Mouse (Mus musculus) gastrocnemius, postnatal 10 days (tissue): ENCODE measurements around the gene Rabl3. TPM values are rescaled to one million over a fixed set of nuclear protein-coding genes. Genes with fewer than 3 reads are reported as not detected.

Experiments
- DNase-seq: peaks from one replicate; pipeline ENCODE4 v3.0.0; 2021; ENCODE audit warnings: mixed read lengths
- long read RNA-seq, 2 experiments: library from polyadenylated mRNA; stranded (forward); transcript quantifications; one replicate each; pipeline ENCODE4 v2.0.0; 2021
- total RNA-seq, 2 experiments: library from RNA; stranded (reverse); gene quantifications; 2 replicates each; pipeline ENCODE4 v1.2.3; 2021

The Rabl3 gene
- total RNA-seq, result 10 to 100 TPM in 1 of 2 experiments, 1 to 10 TPM in 1; 7.4 to 10.0 TPM
- long read RNA-seq, experiment 1, partial matches to known transcripts, result 0 of 5 reads
- long read RNA-seq, experiment 1, other reads (novel, unspliced or antisense), result 0 of 5 reads
- long read RNA-seq, experiment 2, transcript Rabl3-201 (8 exons, 2,031 nt), result major isoform, 5 of 7 reads
- long read RNA-seq, experiment 2, partial matches to known transcripts, result 0 of 7 reads
- long read RNA-seq, experiment 2, other reads (novel, unspliced or antisense), result 2 of 7 reads

GRCm38 (mm10) chr16:37539611-37540580 is at the start of gene Rabl3, which contains the start of gene Gtf2e1:
Gene Rabl3, plus strand, starts transcription at chr16:37539885.
Gene Gtf2e1, minus strand, starts transcription at chr16:37539789.
- peak; percentile 92 for DNase-seq

- DNase-seq, result no peak
These were observed 44.7 kb upstream of the Rabl3 start for GRCm38 (mm10) chr16:37495017-37495416.

- no peak for DNase-seq
These were observed 41.1 kb upstream of the Rabl3 start for GRCm38 (mm10) chr16:37498581-37498980.

GRCm38 (mm10) chr16:37504517-37504916 is 35.2 kb upstream of the Rabl3 start:
- no peak for DNase-seq

- DNase-seq, result no peak
These were observed 32.9 kb upstream of the Rabl3 start for GRCm38 (mm10) chr16:37506751-37507150.

GRCm38 (mm10) chr16:37511489-37511888 is 28.2 kb upstream of the Rabl3 start:
- DNase-seq, result no peak

- no peak for DNase-seq
These were observed 25.0 kb upstream of the Rabl3 start for GRCm38 (mm10) chr16:37514644-37515043.

GRCm38 (mm10) chr16:37516376-37516993 is 23.2 kb upstream of the Rabl3 start:
- DNase-seq, result no peak

- no peak for DNase-seq
These were observed 22.0 kb upstream of the Rabl3 start for GRCm38 (mm10) chr16:37517596-37518211.

- no peak for DNase-seq
These were observed 21.0 kb upstream of the Rabl3 start for GRCm38 (mm10) chr16:37518662-37519061.

GRCm38 (mm10) chr16:37519721-37520120 is 20.0 kb upstream of the Rabl3 start:
- DNase-seq, result no peak

GRCm38 (mm10) chr16:37520190-37521040 is 19.3 kb upstream of the Rabl3 start:
- no peak for DNase-seq

GRCm38 (mm10) chr16:37522100-37522697 is 17.5 kb upstream of the Rabl3 start:
- no peak for DNase-seq

- DNase-seq, result no peak
These were observed 14.6 kb upstream of the Rabl3 start for GRCm38 (mm10) chr16:37525121-37525520.

GRCm38 (mm10) chr16:37526688-37527223 is 12.9 kb upstream of the Rabl3 start:
- DNase-seq, result no peak

GRCm38 (mm10) chr16:37530170-37530569 is 9.5 kb upstream of the Rabl3 start:
- no peak for DNase-seq

GRCm38 (mm10) chr16:37532046-37532445 is 7.6 kb upstream of the Rabl3 start:
- no peak for DNase-seq

- no peak for DNase-seq
These were observed 6.2 kb upstream of the Rabl3 start for GRCm38 (mm10) chr16:37533369-37534068.

- DNase-seq, result no peak
These were observed 460 bp upstream of the Rabl3 start for GRCm38 (mm10) chr16:37539240-37539610.

- no peak for DNase-seq
These were observed 1.1 kb downstream of the Rabl3 start for GRCm38 (mm10) chr16:37540776-37541175.
